Mouse (Mus musculus) heart, adult 18-20 months (tissue): Measurements from ENCODE around the gene Cd300lg. TPM values are rescaled to one million over a fixed set of nuclear protein-coding genes. Genes with fewer than 3 reads are reported as not detected.

ENCODE experiments used
- DNase-seq, 2 experiments: peaks; one replicate each; pipeline ENCODE4 v3.0.0; 2021 to 2022; ENCODE audit warnings: mixed read lengths in 1 of 2
- long read RNA-seq, 2 experiments: library from polyadenylated mRNA; stranded (forward); transcript quantifications; one replicate each; pipeline ENCODE4 v2.0.0; 2021
- total RNA-seq, 2 experiments: library from RNA; stranded (reverse); gene quantifications; 2 replicates each; pipeline ENCODE4 v1.2.3; 2021

Gene Cd300lg
- total RNA-seq, result 10 to 100 TPM; 49.0 to 52.9 TPM
- long read RNA-seq, experiment 1, transcript Cd300lg-203 (8 exons, 2,737 nt), result minor isoform, 6 of 27 reads
- long read RNA-seq, experiment 1, transcript Cd300lg-201 (7 exons, 2,353 nt), result major isoform, 11 of 27 reads
- long read RNA-seq, experiment 1, partial matches to known transcripts, result 5 of 27 reads
- long read RNA-seq, experiment 1, other reads (novel, unspliced or antisense), result 4 of 27 reads
- long read RNA-seq, experiment 2, transcript Cd300lg-201 (7 exons, 2,353 nt), result major isoform, 9 of 21 reads
- long read RNA-seq, experiment 2, partial matches to known transcripts, result 0 of 21 reads
- long read RNA-seq, experiment 2, other reads (novel, unspliced or antisense), result 7 of 21 reads

DNA sequence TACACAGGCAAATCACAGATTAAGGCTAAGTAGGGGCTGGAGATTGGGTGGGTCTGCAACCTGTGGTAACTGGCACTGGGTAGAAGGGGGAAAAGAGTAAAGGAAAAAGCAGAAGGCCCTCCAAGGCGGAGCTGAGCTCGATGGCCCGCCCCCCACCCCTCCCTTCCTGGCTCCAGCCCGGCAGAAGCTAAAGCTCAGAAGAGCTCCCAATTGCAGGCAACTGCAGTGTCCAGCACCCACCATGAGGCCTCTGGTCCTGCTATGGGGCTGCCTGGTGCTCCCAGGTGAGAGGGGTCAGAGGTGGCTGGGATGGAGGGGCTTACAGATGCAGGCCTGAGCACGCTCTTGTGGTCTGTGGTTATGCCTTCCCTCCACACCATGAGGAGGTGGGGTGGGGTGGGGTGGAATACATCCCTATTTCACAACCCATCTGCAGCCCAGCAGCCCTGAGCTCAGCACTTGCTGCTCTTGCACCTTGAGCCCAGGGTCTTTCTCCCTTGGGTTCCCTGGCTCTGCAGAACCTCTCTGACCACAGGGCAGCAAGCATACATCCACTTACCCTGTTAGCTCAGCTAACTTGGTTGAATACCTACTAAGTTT lies at the start of gene Cd300lg:
Gene Cd300lg, plus strand, starts transcription at position 160 of the 600 bp plus-strand sequence.
- DNase-seq, result peak; percentile 54 to 56

DNA sequence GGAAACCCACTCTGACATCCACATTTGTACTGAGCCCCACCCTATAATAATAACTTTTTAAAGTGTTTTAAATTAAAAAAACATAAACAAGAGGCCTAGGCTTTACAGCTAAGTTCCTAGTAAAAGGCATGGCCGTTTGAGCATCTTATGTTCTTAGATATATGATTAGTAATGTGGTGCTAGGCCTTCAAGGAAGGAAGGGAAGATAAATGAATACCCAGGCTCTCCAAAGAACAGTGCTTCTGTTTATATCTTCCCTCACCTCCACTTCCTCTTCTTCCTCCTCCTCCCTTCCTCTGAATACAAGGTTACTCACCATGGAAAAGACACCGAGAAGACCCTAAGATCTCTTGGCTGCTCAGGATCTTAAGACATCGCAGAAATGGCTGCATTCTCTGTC lies 49.5 kb upstream of the Cd300lg start:
- no peak for DNase-seq

DNA sequence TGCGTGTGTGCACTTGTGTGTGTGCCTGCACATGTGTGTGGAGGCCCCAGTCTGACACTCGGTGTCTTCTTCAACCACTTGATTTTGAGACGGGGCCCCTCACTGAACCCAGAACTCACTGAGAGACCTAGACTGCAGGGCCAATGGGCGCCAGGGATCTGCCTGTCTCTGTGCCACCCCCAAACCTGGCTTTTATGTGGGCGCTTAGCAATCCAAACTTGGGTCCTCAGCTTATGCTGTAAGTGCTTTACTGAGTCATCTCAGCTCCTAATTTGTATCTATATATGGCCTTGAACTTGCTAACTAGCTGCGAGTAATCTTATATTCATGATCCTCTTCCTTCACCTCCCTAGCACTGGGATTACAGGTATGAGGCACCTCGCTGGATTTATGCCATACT lies 48.9 kb upstream of the Cd300lg start:
- DNase-seq, result no peak

DNA sequence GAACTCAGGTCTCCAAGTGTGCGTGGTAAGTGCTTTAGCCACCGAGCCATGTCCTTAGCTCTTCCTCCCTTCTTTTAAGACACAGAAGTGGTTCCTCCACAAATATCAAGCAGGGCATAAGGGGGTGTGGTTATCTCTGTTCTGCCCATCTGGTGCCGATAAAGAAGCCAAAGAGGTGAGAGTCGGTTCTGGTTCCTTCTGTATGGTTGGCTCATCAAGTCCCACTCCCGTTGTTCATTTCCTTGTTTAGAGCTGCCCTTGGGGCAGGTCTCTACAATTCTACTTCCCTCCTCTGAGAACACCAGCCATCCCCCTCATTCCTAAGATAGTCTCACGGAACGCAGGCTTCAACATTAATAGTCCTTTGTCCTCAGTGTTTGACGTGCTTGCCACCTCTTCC lies 47.2 kb upstream of the Cd300lg start:
- no peak for DNase-seq

DNA sequence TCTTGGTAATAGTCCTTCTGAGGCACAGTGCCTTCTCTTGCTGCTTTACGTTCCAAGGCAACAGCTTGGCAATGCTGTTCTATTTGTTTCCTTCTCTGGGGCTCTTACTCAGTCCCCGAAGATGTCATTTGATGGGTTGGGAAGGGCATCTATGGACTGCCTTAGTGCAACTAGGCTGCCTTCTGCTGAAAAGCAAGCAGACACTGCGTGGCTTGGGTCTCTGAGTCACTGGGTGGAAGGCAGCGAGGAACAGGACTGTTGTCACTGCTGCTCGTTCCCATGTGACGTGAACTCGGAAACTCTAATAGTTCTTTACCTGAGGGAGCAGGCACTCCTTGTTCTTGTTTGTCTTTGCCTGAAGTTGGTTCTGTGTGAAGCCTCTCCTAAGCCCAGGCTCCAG lies 45.4 kb upstream of the Cd300lg start:
- no peak for DNase-seq

DNA sequence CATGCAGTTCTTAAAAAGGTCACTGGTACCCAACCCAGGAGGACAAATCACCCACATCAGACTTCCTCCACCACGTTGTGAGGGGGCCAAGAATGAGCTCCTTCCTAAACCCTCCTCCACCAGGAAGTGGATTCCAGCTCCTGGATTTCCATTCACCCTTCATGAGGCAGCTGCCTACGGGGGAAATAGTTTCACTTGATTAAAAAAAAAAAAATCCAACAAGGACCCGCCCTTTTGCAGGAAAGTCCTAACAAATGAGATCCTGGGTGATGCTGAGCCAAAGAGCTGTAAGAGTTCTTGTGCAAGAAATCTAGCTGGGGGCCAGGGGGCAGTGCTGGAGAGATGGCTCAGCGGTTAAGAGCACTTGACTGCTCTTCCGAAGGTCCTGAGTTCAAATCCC lies 43.1 kb upstream of the Cd300lg start:
- peak; percentile 51 to 67 for DNase-seq

DNA sequence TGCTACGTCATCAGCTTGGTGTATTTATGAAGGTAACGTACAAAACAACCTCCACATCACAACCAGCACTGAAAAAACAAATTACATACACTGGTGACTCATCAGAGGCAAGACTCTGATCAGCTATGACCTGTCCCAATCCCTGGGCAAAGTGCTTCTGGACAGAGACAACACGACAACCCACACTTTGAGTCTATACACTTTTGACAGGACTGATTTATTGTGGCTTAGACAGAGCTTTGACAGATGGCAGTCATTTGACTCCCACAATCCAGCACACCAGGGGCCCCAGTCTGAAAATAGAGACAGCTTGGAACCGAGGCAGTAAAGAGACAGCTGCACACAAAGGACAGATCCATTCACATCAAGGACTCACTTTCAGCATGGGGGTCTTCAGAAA lies 41.8 kb upstream of the Cd300lg start:
- no peak for DNase-seq

DNA sequence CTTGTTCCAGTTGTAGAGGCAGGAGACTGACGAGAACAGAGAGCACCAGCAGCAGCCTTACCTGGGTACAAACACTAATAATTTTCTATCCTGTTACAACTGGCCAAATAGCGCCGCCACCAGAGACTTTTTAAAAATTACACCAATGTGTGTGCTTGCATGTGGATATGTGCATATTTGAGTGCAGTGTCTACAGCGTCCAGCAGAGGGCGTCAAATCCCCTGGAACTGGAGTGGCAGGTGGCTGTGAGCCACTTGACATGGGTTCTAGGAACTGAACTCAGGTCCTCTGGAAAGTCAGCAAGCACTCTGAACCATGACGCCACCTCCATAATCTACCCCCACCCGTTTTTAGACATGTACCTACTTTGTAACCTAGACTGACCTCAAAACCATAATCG lies 37.1 kb upstream of the Cd300lg start:
- DNase-seq, result no peak

DNA sequence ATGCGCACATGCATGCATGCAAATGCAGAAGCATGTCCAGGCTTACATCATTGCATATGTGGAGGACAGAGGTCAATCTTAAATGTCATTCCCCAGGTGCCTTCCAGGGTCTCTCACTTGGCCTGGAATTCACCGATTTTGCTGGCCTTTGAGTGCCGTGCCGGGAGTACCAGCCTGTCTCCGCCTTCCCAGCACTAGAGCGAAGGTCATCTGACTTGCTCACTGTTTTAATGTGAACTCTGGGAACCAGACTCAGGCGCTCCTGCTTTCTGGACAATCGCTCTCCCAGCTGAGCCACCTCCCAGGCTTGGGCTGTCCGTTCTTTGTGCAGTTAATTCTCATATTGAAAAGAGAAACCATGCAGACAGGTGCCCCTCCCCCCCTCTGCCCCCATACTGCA lies 35.0 kb upstream of the Cd300lg start:
- no peak for DNase-seq

DNA sequence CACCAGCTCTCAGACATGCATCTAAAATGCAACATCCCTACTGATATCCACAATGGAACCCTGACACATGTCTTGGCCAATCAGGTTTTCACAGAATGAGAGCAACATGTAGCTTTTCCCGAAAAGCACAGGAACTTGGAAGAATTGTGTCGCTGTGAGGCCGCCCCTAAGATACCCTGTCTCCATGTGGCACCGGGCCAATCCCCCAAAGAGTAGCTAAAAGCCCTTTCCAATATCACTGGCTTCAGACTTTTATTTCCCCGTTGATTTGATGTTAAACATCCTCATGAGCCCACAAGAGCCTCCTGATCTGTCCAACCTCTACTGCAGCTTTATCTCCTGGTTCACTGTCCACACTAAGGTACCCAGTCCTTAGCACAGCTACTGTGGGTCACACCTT lies 34.6 kb upstream of the Cd300lg start:
- DNase-seq, result no peak

DNA sequence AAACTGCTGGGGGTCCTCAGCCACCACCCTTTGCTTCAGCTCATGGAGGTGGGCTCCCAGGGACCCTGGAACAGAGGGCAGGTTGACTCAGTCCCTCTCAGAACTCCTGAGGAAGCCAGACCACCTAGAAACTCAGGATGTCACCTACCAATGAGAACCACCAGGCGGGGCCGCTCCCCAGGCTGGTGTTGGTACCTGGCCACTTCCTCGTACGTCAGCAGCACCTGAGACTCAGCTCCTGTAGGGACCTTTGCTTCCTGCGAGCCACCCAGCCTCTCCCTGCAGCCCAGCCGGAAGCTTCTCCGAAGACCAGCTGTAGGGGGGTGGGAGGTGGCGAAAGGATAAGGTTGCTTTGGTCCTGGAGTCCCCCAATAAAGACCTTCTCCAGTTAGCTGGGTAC lies 32.9 kb upstream of the Cd300lg start:
- DNase-seq, result no peak

DNA sequence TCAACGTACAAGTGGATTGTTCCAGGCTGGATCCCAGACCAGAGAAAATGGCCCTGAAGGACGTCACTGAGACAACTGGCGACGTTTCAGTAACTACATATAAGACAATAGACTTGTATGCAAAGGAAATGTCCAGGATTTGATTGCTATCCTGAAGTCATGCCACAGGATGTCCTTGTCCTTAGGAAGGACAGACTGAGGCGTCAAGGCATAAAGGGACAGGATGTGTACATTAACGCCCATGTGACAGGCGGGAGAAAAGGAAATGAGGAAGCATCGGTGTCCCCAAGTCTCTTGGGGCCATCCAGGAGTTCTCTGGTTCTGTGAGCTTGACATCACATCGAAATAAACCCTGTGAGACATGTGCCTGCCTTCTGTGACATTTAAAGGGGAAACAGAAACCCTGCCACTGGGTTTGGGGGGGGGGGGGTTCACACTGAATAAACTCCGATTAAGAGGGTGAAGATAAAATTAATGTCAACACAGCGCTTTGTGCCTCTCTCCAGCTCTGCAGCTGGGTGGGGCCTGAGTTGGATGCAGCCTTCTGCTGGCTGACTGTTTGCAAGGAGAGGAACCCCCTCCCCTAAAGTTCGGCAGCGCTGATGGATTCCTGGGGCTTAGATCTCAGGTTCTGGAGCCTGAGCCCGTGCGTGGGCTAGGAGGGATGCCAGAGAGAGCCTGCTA lies 32.2 kb upstream of the Cd300lg start:
- DNase-seq, result no peak

DNA sequence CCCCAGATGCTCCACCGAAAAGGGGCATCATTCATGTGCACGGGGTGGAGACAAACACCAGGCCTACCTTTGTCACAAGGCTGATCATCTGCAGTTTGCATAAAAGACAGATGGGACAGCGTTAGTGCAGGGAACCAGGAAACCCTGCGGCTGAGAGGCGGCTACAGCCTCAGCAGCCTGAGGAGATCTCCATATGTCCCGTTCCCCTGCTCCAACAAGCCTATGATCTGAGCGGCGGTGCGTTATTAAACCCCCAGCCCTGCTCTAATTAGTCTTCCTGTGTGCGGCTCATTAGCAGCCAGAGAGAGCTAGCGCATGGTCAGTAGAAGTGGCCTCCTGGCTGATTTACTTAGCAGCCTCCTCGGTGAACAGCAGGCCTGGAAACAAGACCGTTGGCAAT lies 31.2 kb upstream of the Cd300lg start:
- DNase-seq, result peak in 1 of 2 experiments; percentile 42

DNA sequence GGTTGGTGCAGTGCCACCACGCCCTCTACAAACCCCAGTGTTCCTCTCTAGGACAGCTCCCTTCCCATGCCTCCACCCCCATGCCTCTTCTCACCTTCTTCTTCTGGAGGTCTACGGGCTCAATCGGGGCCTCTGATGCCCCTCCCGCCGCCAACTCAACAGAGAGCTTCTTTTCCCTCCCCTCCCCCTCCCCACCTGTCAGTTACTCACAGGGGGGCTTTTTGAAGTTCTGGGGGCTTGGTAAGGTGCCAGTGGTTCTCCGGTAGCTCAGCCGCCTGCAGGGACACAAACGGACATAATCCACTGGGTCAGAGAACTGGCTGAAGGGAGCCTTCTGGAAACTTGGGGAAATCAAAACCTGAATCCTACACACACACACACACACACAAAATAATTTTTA lies 29.8 kb upstream of the Cd300lg start:
- no peak for DNase-seq

DNA sequence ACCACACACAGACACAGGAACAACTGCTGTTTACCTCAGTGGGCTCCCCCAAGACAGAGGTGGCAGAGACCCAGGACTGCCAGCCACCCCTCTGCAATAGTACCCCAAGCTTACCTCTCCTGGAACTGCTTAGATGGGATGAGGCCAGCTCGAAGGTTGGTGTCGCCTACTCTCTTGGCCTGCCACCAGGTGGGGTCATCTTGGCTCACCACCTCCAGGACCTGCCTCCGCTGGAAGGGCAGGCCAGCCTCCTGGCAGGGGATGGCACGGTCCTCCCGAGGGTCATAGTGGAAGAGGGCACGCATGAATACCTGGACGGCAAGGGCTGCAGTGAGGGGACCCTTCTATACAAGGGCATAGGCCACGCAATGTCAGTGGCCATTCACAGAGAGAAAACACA lies 28.1 kb upstream of the Cd300lg start:
- no peak for DNase-seq

DNA sequence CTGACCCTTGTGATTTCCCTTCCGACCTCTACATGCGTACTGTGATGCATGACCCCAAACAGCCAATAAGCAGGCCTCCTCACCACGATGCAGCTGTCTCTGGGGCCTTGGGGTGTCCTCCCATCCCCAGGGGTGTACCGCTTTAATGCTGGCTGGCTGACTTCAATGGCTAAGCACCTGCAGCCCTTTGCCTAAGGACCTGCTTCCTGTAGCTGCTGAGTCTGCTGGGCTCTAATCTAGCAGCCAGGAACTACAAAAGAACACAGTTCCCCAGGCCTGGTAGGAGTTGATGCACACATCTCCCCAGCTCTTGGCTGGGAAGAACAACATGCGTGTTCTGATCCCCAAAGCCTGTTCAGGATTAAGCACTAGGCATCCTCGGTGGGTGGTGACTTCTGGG lies 25.8 kb upstream of the Cd300lg start:
- DNase-seq, result no peak

DNA sequence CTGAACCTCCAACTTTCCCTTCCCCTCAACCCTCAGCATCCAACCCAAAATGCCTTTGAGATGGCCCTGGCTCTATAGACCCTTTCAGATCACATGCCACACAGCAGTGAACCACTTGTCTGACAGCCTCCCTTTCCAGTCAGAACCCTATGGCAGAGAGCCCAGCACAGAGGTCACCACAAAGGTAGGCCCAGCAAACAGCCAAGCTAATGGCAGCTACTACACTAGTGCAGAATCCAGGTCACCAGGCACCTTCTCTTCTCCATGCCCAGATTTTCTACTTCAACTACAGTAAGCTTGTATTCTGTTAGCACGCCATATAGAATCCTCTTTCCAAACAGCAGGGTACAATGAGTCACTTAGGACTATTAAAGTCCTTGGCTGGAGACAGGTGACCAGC lies 25.2 kb upstream of the Cd300lg start:
- peak; percentile 71 to 72 for DNase-seq

DNA sequence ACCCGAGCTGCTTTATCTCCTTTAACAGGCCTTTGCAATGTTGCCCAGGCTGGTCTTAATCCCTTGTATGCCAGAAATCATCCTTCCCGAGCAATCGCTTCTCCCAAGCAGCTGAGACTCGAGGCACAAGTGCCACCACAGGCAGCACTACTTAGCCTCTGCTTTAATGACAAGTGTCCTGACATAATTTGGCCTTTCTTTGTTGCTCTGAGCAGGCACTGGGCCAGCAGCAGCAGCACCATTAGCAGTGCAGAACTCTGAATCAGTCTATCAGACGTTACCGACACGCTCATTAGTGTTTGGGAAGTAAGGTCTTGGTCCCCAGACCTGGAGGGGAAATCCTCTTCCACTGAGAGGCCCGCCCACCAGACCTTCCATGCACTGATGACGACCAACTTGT lies 21.6 kb upstream of the Cd300lg start:
- no peak for DNase-seq

DNA sequence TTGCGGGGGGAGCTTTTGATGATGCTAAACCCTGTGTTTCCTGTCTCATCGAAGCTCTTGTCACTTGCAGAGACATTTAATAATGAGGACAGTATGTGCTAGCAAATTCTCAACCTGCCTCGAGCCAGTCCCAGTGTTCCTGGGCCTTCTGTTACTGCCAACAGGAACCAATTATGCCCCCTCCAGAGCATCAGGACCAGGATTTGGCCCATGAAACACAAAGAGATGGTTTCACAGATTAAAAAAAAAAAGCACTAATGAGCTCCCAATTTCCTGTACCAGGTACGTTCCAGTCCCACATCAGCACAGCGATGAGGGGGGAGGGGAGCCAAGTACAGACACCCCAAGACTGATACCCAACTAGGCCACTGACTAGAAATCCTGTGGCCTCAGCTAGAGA lies 20.1 kb upstream of the Cd300lg start:
- no peak for DNase-seq

DNA sequence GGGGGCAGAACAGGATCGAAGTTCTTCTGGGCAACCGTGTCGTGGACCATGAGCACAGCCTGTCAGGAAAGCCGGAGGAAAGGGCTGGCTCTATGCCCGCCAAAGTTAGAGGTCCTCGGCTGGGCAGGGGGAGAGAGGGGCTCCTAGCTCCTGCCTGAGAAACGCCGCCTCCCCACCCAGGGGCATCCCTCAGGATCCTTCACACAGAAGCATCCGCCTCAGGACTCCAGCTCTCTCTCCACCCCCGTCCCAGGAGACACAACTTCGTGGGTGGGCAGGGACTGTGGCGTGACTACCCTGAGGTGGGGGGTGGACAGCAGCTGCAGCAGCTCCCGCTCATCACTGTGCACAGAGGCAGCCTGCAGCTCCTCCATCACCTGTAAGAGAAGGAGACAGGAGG lies 17.9 kb upstream of the Cd300lg start:
- DNase-seq, result no peak

DNA sequence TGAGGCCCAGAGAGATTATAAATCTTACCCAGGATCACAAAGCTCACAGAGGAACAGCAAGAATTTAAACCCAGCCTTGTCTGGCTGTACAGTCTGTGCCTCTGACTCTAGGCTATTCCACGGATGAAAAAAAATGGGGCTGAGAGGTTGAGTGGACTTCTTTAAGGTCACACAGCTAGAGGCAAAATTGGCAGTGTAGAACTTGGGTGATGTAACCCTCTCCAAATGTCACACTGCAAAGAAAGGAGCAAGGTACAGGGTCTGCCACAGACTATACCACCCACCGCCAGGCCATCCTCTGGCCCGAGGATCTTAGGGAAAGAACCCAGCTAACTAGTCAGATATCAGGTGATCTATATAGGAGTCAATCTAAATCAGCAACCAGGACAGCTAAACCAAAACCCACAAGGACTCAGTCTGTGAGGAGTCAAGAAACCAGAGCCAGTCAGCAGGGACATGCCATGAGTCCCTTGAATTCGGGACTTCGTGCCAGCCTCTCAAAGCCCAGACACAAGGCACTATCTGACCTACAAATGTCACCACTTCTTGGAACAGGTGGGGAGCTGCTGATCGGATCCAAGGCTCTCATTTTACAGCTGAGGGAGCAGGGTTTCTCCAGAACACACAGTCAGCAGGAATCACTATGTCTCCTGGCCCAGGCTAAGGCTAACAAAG lies 17.1 kb upstream of the Cd300lg start:
- no peak for DNase-seq

DNA sequence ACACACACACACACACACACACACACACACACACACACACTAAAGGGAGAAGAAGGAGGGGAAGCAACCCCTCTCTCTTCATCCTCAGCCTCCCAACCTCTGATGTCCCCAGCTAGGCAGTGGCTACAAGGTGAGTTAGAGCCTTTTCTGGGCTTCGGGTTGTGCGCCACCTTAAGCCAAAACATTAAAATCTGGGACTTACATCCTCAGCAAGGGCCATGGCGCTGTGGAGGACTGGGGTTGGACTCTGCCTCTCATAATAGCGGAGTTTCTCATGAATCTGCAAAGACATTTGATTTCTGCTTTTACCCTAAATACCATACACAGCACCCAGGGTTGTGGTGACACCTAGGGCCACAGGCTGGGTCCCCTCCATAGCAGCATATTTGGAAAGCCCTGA lies 16.4 kb upstream of the Cd300lg start:
- no peak for DNase-seq

DNA sequence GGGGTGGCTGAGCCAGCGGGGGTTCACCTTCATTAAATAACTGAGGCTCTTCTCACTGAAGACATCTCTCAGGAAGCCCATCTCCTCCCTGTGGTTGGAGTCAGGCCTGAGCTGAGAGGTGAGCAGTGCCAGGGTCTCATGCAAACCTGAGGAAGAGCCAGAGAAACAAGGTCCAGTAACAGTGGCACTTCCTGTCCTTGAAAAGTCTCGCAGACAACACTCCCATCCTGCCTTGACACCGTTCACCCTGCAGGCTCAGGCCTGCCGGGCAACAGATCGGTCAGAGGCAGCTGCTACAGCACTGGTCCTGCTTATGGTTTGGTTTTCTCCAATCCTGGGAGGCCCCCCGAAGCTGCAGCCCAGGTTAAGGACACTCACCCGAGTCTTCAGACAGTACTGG lies 16.0 kb upstream of the Cd300lg start:
- no peak for DNase-seq
